Mouse (Mus musculus) CD8-positive naive resting alpha-beta T cell, adult 2 months (primary cell): ENCODE data around the gene Sept11.
A peak's percentile ranks its signal among the peaks of the same experiment; 100 is the strongest.

Source experiments
- DNase-seq, 2 experiments: peaks; one replicate each; pipeline ENCODE4 v3.0.0; 2022; ENCODE audit warnings: low read depth in 2 of 2, low spot score in 2 of 2

The Sept11 gene

DNA sequence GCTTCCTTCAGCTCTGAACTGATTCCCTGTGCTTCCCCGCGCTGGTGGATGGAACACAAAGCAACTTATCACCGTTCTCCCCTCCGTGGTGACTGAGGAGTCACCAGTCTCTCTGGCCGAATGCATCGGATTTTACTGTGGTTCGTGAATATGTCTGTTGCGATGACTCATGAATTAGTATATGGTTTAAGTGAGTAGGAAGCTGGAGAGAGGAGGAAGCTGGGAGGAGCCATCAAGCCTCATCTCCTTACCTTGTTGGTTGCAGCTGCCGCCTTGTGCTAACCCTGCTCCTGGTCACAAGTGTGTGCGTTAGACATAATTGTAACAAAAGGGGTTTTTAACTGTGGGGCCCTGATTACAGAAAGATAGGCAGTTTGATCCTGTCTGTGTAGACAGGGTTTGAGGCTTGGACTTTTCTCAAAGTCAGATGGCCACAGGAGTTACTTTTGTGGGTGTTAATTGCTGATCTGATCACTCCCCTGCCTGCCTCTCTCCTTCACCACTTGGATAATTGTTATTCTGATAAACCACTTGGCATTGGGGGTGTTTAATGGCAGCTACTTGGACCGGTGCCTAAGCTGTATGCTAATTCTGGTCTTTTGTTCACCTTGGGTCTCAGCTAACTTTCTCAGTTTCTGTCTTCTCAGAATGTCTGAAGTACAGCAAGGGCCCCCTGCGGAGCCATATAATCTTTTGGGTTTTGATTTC is 33.1 kb downstream of the Sept11 start:
- DNase-seq = no peak

DNA sequence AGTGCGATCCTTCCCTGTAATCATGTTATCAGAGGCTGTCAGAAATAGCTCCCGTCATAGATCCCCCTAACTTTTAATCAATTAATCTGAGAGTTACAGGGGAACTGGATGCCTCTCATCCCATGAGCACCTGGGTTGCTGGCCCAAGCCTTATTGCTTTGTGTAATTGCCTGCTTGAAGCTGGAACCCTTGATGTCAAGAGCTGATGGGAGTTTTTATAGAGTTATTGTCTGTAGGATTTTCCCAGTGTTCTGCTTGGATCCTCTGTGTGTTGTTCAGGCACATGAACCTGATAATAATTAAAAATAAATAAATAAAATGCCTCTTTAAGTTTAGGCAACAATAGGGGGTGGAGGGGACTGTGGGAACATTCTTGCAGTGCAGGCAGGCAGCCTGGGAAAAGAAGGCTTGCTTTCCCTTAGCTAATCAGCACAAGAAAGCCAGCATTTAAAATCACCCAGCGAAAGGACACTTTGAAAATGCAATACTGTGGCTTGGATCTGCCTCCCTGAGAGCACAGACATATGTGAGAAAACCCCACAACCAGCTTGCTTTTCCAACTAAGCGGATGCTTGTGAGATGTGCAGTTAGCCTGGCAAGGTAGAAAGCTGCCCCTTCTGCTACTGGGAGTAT is 33.8 kb downstream of the Sept11 start:
- no peak for DNase-seq

DNA sequence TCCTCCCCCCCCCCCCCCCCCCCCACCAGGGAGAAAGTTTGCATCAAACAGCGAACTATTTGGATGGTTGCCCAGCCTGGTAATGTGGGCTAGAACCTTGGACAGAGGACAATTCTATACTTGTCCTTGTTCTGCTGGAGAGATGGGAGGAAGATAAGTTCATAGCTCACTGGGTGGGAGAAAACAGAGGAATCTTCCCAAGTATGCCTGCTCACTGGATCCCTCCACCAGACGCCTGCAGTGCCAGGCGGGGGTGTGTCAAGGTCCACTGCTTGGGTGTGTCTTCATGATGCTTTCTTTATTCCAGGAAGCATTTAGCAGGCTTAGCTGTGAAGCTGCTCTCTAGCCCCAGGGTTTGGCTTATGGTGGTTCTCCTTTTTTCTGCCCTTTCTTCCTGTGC is 34.5 kb downstream of the Sept11 start:
- DNase-seq = no peak

DNA sequence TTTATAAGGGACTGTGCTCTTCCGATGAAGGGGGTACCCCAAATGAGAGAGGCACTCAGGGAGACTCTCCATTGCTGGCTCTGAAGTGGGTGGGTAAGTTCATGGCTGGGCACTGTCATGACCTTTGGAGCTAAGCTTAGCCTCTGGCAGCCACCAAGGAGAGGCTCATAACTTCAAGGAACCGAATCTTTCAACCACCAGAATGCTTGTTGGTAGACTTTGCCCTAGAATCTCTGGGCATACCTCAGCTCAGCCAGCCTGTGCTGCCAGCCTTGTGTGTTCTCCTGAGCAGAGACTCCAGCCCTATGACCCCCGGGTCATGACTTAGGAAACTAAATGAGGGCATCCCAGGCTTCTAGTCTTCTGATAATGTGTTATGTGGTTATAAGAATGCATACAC is 35.5 kb downstream of the Sept11 start:
- no peak for DNase-seq

DNA sequence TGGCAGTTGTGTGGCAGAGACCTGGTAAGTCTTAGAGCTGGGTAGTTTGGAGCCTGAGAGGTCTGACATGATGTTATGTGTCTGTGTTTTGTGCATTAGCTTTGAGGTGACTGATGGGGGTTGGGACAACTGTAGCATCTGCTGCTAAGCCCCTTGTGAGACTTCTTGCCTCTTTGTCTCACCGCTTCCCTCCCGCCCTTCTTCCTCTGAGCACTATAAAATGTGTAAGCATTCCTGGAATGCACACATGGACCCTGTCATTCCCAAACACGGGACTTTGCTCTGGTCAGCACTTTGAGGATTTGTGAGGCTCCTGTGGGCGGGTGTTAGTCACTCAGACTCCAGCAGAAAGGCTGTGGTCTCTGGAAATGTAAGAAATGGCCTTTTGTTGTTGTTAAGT is 36.7 kb downstream of the Sept11 start:
- DNase-seq = no peak

DNA sequence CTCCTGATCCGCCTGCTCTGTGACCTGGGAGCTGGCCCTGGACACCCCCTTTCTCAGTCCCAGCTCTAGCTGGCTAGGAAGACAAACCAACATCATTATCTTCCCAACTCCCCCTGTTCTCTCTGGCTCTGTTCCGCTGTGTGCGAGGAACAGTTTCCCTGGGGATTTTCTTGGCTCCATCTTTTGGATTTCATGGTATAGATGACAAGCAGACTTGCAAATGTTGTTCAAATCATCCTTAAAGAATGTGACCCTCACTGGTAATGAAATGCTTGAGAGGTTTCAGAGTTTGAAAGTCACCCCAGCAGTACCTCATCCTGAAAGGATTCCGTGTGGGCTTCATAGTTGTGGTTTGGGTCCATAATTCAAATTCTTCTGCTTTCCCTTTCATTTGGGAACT is 38.2 kb downstream of the Sept11 start:
- DNase-seq = no peak

DNA sequence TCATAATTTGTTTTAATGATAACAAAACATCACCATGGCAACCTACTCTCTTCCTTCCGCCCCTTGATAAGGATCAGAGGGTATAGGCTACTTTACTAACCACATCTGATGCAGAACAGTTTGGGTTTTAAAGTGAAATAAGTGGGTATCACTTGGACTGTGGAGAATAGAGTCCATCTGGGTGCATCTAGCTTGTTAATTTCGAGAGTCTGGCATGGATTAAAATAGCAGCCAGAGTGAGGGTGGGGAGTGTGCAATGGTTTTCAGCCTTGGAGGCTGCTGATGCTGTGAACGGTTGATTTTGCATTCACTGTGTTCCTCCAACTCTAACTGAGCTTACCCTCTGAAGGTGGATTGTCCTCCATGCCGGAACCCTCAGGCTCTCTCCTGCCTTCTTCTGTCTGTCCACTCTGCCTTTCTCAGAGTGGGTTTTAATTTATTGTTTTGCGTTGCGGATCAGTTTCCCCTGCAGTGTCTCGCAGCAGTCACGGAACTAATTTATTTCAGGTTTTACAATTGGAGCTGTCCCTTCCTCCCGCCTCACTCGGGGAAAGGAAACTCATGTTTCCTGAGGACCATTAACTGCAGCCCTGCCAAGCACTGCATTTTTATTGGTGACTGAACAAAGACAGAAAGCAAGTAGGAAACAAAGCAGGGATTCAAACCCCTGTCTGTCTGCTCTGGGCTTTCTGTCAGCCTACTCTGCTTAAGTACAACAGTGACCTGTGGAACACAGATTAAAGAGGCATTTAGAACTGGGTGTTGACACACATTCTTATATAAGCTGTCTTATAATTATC is 40.4 kb downstream of the Sept11 start:
- DNase-seq = no peak

DNA sequence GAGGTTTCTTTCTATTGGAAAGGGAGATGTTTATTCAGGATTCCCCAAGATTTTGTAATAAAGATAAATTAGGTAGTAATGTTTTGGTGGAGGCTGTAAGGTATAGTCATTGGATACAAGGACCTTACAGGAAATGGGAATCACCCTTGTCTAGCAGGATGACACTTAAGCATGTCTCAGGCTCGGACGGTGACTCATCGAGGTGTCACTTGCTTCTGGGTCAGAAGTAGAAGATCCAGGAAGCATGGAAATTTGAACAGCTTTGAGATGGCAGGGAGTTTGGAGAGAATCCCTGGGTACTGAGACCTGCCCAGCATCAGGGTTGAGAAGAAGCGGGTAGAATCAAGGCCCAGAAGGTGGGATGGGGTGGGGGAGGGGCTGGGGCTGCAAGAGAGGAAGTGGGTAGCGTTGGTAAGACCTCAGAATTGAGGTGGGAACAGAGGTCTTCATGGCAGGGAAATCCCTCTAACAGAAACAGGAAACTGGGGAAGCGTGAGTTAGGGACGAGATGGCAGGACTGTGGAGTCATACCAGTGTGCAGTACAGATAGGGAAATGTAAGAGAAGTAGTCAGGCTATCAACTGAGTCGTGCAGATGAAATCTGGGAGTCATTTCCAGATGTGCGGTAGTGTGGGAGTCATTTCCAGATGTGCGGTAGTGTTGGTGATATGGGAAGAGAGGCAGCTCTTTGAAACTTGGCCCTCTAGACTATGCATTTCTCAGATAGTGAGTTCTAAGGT is 42.3 kb downstream of the Sept11 start:
- DNase-seq = no peak

DNA sequence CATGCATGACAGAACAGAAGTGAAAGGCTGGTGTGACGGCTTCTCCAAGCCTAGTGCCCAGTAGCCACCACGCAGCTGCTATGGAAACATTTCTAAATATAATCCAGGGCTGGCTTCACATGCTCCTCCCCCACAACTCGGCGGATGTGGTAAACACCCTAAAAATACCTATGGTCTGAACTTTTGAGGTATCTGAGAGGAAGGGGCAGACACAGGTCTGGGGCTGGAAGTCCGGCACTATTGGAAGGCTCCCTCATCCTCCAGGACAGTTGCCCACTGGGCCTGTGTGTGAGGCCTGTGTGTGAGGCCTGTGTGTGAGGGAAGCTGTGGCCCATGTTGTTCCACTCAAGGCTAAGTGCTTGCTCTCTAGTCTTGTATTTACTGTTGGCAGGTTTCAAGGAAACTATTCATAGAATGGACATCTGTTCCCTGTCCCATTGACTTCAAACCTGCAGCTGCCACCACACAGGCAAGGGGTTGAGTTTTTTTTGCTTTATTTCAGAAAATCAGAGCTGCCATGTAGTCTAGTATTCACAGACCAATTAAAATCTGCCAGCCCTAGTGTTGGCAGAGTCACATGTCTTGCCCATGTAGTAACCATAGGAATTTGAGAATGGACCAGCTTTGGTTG is 43.8 kb downstream of the Sept11 start:
- peak in 1 of 2 experiments; percentile 17 for DNase-seq

DNA sequence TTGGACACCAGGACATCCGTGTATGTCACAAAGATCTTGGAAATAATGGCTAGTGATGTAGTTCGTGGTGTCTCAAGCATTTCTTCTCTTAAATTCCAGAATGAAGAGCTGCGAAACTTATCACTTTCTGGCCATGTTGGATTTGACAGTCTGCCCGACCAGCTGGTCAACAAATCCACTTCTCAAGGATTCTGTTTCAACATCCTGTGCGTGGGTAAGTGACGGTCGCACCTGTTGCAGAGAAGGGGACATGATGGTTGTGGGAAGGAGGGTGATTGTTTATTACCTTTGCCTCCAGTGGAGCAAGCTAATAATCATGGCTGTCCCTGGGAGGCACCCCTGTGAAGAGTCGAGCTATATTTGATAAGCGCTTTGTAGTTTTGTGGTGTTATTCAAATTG is 46.1 kb downstream of the Sept11 start:
- no peak for DNase-seq

DNA sequence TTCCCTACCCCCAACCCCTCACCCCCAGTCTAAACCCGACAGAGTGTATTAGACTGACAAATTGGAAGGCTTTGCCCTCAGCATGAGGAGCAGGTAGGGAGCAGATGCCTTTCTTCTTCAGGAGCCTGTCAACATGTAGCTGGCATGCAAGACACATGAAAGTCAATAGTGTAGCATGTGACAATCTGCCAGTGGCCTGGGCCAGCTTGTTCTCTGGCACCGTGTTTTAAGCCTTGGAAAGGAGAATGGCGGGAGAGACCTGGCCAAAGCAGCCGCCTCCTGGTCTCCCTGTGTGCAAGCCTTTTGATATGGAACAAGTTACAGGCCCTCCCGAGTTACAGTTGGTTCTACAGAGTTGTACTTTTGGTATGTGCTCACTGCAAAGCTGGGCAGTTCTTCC is 47.5 kb downstream of the Sept11 start:
- DNase-seq = no peak

DNA sequence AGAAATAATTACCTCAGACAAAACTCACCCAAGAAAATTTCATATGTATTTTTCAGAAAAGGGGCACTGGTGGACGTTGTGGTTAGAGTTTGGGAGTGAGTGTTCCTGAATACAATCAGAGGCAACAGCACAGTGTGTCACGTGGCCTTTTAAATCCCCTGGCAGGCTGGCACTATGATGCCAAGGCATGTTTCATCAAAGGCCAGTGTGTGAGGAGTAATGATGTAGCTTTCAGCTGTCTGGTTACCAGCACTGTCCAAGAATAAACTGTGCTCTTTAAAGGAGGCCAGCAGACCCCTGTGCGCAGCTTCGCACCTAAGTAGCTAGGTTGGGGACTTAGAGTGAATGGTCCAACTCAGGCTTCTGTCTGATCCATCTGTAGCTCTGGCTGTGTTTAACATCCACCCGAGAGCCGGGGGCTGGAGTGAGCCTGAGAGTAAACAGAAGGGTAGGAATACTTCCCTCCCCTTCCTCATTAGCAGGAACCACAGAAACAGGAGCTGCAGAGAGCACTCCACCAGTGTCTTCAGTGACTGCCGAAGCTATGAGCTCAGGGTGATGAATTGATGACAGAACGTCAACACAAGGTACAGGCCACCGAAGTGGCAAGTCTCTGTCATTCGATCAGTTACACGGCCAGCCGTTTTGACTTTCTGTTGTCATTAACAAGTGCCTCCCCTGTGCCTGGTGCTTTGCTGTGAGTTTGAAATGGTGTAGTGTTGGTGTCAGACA is 50.3 kb downstream of the Sept11 start:
- DNase-seq = no peak

DNA sequence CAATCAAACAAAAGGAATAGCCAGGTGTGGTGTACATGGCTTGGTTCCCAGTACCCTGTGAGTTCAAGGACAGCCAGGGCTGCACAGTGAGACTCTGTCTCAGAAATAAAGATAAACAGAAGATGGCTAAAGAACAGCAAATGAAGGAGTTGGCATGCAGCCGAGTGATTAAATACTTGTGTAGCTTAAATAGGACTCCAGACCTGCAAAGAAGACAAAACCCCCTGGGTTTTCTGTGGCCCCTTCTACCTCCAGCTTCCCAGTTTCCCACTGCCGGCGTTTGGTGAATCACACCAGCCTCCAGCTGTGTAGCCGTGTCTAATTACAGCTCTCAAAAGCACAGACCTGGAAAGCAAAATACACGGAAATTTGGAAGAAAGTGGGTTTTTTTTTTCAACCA is 51.6 kb downstream of the Sept11 start:
- no peak for DNase-seq

DNA sequence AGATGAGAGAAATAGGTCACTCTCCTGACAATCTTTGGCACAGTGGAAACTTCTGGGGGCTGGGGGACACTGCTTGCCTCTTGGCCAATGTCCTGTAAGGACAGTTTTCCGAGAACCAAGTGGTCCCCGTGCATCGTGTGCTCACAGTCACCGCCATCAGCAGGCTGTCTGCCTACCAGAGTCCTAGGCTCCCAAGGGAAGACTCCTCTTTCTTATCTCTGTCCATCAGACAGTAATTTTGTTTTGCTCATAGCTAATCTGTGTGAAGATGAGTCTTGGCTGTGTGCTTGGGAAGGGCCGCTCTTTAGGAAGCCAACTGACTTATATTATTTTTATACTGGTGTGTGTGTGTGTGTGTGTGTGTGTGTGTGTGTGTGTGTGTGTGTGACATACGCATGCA is 52.3 kb downstream of the Sept11 start:
- no peak for DNase-seq

DNA sequence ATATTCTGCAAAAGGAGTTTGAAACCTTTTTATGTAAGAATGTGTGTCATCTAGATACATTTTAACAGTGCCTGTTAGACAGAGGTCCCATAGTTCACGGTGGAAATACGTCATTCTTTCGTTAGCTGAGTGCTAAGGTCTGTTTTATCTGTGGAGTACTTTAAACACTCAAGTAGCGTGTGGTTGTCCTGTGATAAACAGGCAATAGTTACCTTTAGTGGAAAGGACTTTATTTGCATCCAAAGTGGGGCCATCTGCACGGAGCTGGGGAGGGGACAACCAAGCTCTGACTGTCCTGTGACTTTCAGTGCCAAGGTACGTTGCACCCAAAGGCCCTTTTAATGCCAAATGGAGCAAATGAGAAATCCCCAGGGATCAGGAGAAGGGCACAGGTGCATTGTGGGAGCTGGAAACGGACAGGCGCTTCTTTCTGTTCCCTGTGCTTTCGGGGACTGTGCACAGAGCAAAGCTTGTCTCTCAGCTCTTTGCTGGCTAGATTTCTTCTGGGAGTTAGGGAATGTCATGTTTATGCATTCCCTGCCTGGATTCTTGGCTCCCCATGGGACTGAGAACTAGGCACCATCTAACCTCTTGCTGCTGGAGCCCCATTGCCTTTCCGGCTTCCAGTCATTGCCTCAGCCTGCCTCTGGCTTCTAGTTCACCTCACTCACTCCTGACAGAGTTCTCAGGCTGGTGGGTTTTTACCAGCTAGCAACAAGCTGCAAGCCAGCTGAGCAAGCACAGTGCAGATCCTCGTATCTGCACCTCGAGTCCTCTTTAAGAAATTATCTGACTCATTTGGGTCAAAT is 56.9 kb downstream of the Sept11 start:
- no peak for DNase-seq

DNA sequence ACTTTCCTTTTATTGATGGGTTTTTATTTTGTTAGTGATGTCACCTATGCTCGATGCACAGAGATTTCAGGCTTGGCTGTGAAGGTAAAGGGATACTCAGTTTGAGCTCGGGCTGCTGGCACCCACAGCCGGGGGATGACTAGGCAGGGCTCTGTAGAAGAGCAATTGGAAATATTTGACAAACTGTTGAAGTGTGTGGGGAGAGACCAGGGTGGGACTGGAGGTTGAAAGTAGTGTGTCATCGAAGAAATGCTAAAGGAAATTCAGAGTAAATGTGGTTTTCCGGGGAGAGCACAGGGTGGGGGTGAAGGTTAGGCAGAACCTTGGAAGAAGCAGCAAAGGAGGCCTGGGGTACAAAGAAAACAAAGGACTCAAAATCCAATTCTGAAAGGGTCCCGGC is 58.7 kb downstream of the Sept11 start:
- DNase-seq = peak; percentile 19 to 30

DNA sequence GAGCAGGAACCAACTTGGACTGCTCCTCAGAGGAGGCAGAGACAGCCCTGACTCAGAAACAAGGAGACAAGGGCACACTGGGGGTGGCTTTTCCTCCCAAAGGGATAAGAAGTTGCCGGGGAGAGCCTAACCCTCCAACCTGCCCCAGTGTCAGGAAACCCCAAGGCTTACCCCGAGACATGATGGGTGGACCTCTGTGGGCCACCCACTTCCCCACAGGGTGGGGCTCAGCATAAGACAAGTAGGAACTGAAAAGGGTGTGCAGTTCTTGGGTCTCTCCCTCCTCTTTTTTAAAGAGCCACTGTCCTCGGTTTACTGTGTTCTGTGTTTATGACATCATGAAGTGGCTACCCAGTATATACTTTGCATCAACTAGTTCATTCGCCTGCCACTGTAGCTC is 59.2 kb downstream of the Sept11 start:
- no peak for DNase-seq

DNA sequence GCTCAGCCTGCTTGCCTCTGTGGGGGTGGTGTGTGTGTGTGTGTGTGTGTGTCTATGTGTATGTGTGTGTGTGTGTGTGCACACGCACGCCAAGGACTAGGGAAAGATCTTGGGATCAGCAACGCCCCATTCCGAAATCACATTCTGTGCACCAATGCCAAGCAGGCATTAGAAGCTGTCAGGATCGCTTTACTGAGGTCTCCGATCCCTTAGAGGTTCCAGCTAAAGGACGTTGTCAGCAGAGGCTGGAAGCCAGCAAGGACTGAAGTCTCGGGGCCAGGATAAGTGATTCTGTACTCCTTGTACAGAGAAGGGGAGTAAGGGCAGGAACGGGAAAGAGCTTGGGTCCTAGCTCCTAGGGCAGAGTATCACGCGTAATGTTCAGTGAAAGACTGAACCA is 61.2 kb downstream of the Sept11 start:
- no peak for DNase-seq

DNA sequence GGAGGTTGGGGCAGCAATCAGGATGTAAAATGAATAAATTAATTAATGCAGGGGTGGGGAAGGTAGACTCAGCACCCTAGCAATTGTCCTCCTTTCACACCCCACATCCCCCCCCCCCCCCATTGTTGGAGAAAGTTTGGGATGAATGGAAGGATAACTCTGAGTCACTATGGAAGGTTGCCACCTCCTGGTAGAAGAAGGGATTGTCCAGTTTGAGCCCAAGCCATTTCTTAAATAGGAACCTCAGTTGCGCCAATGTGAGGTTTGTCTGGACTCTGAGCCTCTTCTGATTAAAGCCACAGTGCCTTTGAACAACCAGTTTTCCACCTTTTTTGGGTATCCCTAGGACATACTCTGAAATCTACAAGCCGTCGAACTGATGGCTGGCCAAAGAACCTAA is 70.3 kb downstream of the Sept11 start:
- no peak for DNase-seq
